Mouse (Mus musculus) embryo, embryonic 11 days (tissue): ENCODE results near the gene Smim12.
A peak's percentile ranks its signal among the peaks of the same experiment; 100 is the strongest.

Source experiments
- DNase-seq: peaks from one replicate; pipeline ENCODE4 v3.0.0-alpha.2; 2015

The Smim12 gene

GRCm38 (mm10) chr4:127235742-127236487 lies 7.7 kb upstream of the Smim12 start:
- peak; percentile 95 for DNase-seq

DNA sequence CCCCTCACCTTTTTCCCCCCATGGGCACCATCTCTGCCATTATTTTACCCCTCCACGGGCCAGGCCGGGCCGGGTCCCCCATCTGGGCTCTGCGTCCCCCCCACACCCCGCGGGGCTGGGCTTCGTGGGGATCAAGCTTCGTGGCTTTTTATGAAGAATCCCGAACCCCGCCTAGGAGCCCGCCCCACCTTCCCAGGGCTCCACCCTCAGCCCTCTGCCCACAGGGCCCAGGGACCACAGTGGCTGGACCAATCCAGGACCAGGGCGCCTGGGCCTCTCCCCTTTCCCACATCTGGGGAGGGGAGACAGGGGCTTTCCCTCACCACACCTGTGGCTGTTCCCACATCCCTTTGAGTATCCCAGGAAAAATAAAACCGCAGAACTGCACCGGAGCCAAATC lies 7.0 kb upstream of the Smim12 start:
- peak; percentile 48 for DNase-seq

GRCm38 (mm10) chr4:127237271-127237670 lies 6.3 kb upstream of the Smim12 start:
- no peak for DNase-seq

DNA sequence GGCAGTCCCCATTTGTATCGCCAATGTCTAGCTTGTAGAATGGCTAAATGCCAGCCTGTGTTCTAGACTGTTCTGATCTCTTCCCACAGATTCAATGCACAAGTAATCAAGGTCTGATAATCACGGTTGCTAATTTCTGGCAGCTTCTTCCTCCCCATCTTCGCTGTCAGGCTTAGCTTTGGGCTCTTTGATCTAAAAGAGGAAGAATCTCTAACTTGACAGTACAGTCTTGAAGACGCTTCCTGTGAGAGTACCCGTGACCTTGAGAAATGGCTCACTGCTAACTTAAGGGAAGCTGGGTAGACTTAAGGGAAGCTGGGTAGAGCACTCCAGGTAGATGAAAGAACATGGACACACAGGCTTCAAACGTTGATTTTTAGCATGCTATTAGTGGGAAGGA lies 888 bp upstream of the Smim12 start:
- no peak for DNase-seq

- no peak for DNase-seq
Observed at GRCm38 (mm10) chr4:127243953-127244352, 369 bp downstream of the Smim12 start.

DNA sequence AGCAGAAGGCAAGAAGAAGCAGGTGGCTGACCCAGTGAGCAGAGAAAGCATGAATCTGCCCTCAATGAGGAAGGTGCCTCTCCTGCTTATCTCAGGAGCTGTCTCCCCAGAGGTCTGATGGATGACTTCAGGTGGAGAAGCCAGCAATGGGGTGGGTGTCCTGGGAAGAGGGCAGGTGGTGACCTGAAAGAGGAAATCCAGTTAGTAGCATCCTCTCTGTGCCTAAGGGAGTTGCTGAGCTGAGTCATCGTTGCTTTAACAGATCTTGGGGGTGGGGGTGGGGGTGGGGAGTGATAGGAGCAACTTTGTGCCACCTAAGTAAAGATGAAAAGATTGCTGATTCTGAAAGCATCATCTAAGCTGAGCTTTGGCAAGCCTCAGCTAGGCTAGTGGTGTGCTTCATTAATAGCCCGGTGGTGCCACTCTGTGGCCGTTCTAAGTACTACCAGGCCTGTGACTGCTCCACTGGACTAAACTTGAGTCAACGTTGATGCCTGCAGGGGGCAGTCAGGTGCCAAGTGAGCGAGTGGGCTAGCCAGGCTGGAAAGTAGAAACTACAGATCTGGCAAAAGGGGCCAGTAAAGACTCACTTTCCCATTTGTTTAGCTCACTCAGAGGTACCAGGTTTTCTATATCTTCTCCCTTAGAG lies 6.2 kb downstream of the Smim12 start:
- peak; percentile 94 for DNase-seq

GRCm38 (mm10) chr4:127251963-127252585 lies 8.5 kb downstream of the Smim12 start:
- DNase-seq = no peak

GRCm38 (mm10) chr4:127256739-127257138 lies 13.2 kb downstream of the Smim12 start:
- no peak for DNase-seq

- DNase-seq = no peak
Observed at GRCm38 (mm10) chr4:127258186-127258897, 14.8 kb downstream of the Smim12 start.

GRCm38 (mm10) chr4:127261601-127262000 lies 18.0 kb downstream of the Smim12 start:
- DNase-seq = no peak

GRCm38 (mm10) chr4:127263438-127264182 lies 20.0 kb downstream of the Smim12 start:
- DNase-seq = no peak

- no peak for DNase-seq
Observed at GRCm38 (mm10) chr4:127264183-127264554, 20.6 kb downstream of the Smim12 start.

DNA sequence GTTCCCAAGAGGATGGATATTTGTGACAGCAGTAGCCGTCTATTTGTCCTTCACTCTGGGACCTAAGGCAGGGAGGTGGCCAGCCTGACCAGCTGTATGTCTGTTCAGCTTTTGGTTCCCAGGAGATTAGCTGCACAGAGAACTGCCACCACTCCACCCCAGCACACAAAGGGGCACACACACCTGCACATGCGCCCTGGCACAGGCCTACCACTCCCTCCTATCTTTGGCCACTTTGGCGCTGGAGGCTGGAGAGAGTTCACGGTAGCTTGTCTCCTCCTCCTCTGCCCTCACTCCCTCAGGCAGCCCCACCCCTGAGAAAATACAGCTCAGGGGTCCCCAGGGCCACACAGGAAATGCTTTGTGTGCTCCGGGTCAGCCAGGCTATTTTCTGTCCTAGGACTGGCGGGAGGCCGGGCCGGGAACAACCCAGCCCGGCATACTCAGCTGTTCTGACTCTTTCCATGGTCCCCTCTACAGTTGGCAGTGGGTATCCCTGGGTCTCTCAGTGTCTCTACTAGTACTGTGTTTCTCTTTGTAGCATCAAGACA lies 34.9 kb downstream of the Smim12 start:
- DNase-seq = peak; percentile 39

DNA sequence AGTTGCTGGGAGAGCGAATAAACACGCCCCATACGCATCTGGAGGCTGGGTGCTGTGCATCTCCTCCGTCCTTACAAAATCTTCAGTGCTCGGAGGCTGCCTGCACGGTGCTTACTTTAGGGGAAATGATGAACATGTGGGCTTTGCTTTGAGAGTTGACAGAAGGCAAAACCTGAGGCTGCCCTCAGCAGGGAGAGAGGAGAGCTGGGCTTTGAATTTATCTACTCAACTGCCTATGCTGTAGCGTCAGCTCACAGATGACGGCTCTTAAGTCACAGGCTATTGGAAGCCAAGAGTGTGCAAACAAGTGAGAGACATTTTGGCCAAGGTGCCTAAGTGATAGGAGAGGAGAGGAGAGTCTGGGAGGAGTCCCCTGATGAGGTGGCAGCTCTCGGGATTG lies 35.7 kb downstream of the Smim12 start:
- no peak for DNase-seq

DNA sequence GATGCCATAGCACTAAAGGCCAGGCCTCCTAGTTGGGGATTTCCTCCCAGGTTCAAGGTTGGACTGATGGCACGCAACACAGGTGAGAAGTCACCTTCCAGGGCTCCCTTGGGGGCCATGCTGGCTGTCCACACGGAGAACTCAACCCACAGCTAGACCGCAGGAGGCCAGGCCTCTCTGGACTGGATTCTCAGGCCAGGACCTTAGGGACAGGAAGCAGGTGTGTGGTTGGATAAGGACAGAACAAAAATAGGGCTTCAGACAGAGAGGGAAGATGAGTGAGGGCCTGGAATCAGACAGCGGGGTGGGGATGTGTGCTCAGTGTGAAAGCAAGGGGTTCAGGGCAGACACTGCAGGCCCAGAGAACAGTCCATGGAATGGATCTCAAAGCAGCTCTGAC lies 43.3 kb downstream of the Smim12 start:
- DNase-seq = no peak

GRCm38 (mm10) chr4:127289039-127289548 lies 45.5 kb downstream of the Smim12 start:
- DNase-seq = no peak

DNA sequence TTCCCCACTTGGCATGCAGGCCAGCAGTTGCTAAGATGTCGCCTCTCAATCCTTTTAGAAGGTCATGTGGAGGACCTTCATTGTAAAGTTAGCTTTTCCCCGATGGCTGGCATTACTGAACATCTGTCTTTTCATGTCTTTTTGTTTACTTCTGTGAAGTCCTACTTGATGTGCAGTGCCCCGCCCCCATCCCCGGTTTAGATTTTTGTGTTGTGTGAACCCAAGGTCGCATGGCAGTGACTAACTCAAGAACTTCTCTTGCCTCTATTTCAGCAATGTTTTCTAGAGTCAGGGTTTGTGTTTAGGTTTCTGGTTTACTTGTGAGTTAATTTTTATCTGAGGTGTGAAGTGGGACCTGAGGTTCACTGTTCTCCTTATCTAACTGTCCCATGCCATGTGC lies 49.0 kb downstream of the Smim12 start:
- no peak for DNase-seq
